31 mouse cellular contexts compared by ENCODE assay signal in genomic region chr2:43835931-43836330, GRCm38 (mm10).
DNase-seq lines count a peak whose midpoint lies in the region; ATAC-seq and TF ChIP-seq lines count a peak whose summit lies in the region.
"Had no signal": no experiment of that assay in that cellular context is flagged by ENCODE, and none has a peak within 500 bp of the region (broad histone marks: within the 10 kb centered on the region; RNA-seq: fewer than 3 reads in every experiment).

No protein-coding gene starts in this region.

- H3K27me3 ChIP-seq in G1E (ENCODE audit: insufficient read depth, low read length): no peaks in the 10 kb centered on the region
- H3K27me3 ChIP-seq in liver, embryonic 11.5 days (replicated peaks; ENCODE audit: control insufficient read depth, insufficient read depth, low read length): no peaks in the 10 kb centered on the region
- no peaks in the 10 kb centered on the region for H3K27me3 ChIP-seq in liver, embryonic 16.5 days (ENCODE audit: control insufficient read depth, insufficient read depth, low read depth, low read length)
- H3K27me3 ChIP-seq in hindbrain, embryonic 12.5 days: no peaks in the 10 kb centered on the region
- H3K27me3 ChIP-seq: hindbrain, embryonic 15.5 days; kidney, embryonic 15.5 days; limb, embryonic 12.5 days had no signal

- no peaks in the 10 kb centered on the region for H3K36me3 ChIP-seq in G1E (replicated peaks)
- no peaks in the 10 kb centered on the region for H3K36me3 ChIP-seq in liver, embryonic 11.5 days (ENCODE audit: control insufficient read depth, insufficient read depth, low read length)
- no peaks in the 10 kb centered on the region for H3K36me3 ChIP-seq in liver, embryonic 16.5 days (ENCODE audit: control insufficient read depth, insufficient read depth)
- H3K36me3 ChIP-seq in hindbrain, embryonic 12.5 days: no peaks in the 10 kb centered on the region
- H3K36me3 ChIP-seq: hindbrain, embryonic 15.5 days; kidney, embryonic 15.5 days; limb, embryonic 12.5 days had no signal

- no peak for DNase-seq in G1E (ENCODE audit: low spot score)
- peak; percentile 36 for DNase-seq in c-Kit-positive CD71-positive TER-119-positive erythroid progenitor cells, embryonic 14.5 days (ENCODE audit: low spot score)
- no peak for DNase-seq in liver, embryonic 11.5 days (ENCODE audit: low spot score)
- DNase-seq in left cerebral cortex, adult 11 months (ENCODE audit: low spot score): no peak
- no peak for DNase-seq in right cerebral cortex, adult 18-20 months
- DNase-seq in thymus, postnatal 36 days: no peak
- DNase-seq: adrenal gland, postnatal 10 days; cerebellum, adult 18-20 months; cerebellum, postnatal 10 days; forebrain, postnatal 0 days; gastrocnemius, postnatal 25 days; heart, adult 18-20 months; heart, postnatal 4 days; kidney, adult 11 months; kidney, postnatal 36 days; lung, adult 18-20 months; lung, postnatal 10 days; thymus, adult 18-20 months; thymus, postnatal 25 days had no signal

- no peak overlapping the region for H3K4me3 ChIP-seq in G1E (ENCODE audit: low read depth, low read length)
- no peak overlapping the region for H3K4me3 ChIP-seq in liver, embryonic 11.5 days (ENCODE audit: low read depth, low read length)
- no peak overlapping the region for H3K4me3 ChIP-seq in liver, embryonic 16.5 days (ENCODE audit: low read depth, low read length)
- no peak overlapping the region for H3K4me3 ChIP-seq in hindbrain, embryonic 12.5 days
- H3K4me3 ChIP-seq: erythroblast, embryonic 14.5 days; hindbrain, embryonic 15.5 days; kidney, embryonic 15.5 days; limb, embryonic 12.5 days had no signal

- peaks cover 11% of the 10 kb centered on the region; the same call in 1 of the 2 replicates for H3K4me1 ChIP-seq in G1E (ENCODE audit: insufficient read depth, low read depth, low read length)
- H3K4me1 ChIP-seq in liver, embryonic 11.5 days (replicated peaks; ENCODE audit: control insufficient read depth, insufficient read depth, low read length): no peaks in the 10 kb centered on the region
- no peaks in the 10 kb centered on the region; the same call in 1 of the 2 replicates for H3K4me1 ChIP-seq in liver, embryonic 16.5 days (ENCODE audit: control insufficient read depth, low read depth, low read length)
- no peaks in the 10 kb centered on the region for H3K4me1 ChIP-seq in hindbrain, embryonic 12.5 days
- H3K4me1 ChIP-seq: hindbrain, embryonic 15.5 days; kidney, embryonic 15.5 days; limb, embryonic 12.5 days had no signal

- peak; percentile 89 for ATAC-seq in G1E (ENCODE audit: extremely low read depth, insufficient number of reproducible peaks, low FRiP score, poor library complexity, severe bottlenecking)
- ATAC-seq in liver, embryonic 11.5 days (replicated peaks; ENCODE audit: low FRiP score): peak; percentile 86
- ATAC-seq in liver, embryonic 16.5 days (ENCODE audit: low read depth): peak; percentile 80
- no peak for ATAC-seq in hindbrain, embryonic 12.5 days (ENCODE audit: low FRiP score)
- ATAC-seq: forebrain, postnatal 0 days; inflammation-experienced regulatory T-cells, adult 6 months; midbrain, embryonic 16.5 days had no signal

- no peaks in the 10 kb centered on the region for H3K9me3 ChIP-seq in G1E (replicated peaks)
- H3K9me3 ChIP-seq in liver, embryonic 11.5 days (ENCODE audit: control insufficient read depth, low read length): no peaks in the 10 kb centered on the region
- H3K9me3 ChIP-seq in liver, embryonic 16.5 days (replicated peaks; ENCODE audit: control insufficient read depth, low read length): no peaks in the 10 kb centered on the region
- H3K9me3 ChIP-seq in hindbrain, embryonic 12.5 days (replicated peaks): no peaks in the 10 kb centered on the region
- H3K9me3 ChIP-seq: hindbrain, embryonic 15.5 days; kidney, embryonic 15.5 days; limb, embryonic 12.5 days had no signal

- 24% methylated on average over 5 of the region's 5 CpGs for WGBS in liver, embryonic 11.5 days
- 15% methylated on average over 5 of the region's 5 CpGs for WGBS in liver, embryonic 16.5 days (ENCODE audit: insufficient replicate concordance)
- WGBS in hindbrain, embryonic 12.5 days: 87% methylated on average over 5 of the region's 5 CpGs

- TF ChIP-seq CTCF in G1E (IDR thresholded peaks at IDR 0.05; ENCODE audit: low read depth, low read length): no peak

- no peak overlapping the region for H3K9ac ChIP-seq in liver, embryonic 11.5 days (ENCODE audit: low read depth, low read length)
- H3K9ac ChIP-seq in liver, embryonic 16.5 days (ENCODE audit: low read depth, low read length): no peak overlapping the region
- H3K9ac ChIP-seq in hindbrain, embryonic 12.5 days: no peak overlapping the region
- H3K9ac ChIP-seq: forebrain, postnatal 0 days; hindbrain, embryonic 15.5 days; kidney, embryonic 15.5 days; limb, embryonic 12.5 days had no signal

- H3K27ac ChIP-seq in liver, embryonic 11.5 days (ENCODE audit: low read depth, low read length): no peak overlapping the region
- H3K27ac ChIP-seq in liver, embryonic 16.5 days (ENCODE audit: low read length): no peak overlapping the region
- no peak overlapping the region for H3K27ac ChIP-seq in hindbrain, embryonic 12.5 days
- H3K27ac ChIP-seq: hindbrain, embryonic 15.5 days; kidney, embryonic 15.5 days; limb, embryonic 12.5 days; macrophage; stomach, postnatal 0 days had no signal

- no peak overlapping the region for H3K4me2 ChIP-seq in liver, embryonic 11.5 days
- H3K4me2 ChIP-seq in liver, embryonic 16.5 days (ENCODE audit: low read depth, low read length): no peak overlapping the region
- no peak overlapping the region for H3K4me2 ChIP-seq in hindbrain, embryonic 12.5 days (replicated peaks)
- H3K4me2 ChIP-seq: heart, embryonic 11.5 days; hindbrain, embryonic 15.5 days; kidney, embryonic 15.5 days; limb, embryonic 12.5 days; midbrain, embryonic 11.5 days had no signal
